Mouse (Mus musculus): Measurements from ENCODE around the gene Tmem237. TPM values are rescaled to one million over a fixed set of nuclear protein-coding genes. Genes with fewer than 3 reads are reported as not detected.

Gene Tmem237
- polyA plus RNA-seq, 1 experiment from 2014 or later = 5.0 TPM

DNA sequence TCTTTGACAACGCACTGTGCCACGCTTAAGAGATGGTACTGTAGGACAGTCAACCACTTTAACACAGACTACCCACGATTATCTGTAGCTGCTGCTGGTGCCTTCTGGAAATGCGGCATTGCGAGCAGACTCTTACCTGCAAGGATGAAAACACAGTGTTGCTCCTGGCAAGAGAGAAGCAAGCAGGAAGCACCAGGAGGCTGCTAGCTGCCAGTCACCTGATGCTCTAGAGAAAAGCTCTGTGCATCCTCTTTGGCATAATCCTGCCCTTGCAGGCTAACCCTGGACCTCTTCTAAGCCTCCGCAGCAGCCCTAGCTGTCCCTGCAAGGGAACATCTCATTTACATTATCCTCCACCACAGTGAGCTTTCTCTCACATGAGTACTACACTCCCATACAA is 41.2 kb upstream of the Tmem237 start:
- WGBS (ENCODE audit: insufficient replicate concordance) = 76% methylated on average over 6 of the region's 6 CpGs

DNA sequence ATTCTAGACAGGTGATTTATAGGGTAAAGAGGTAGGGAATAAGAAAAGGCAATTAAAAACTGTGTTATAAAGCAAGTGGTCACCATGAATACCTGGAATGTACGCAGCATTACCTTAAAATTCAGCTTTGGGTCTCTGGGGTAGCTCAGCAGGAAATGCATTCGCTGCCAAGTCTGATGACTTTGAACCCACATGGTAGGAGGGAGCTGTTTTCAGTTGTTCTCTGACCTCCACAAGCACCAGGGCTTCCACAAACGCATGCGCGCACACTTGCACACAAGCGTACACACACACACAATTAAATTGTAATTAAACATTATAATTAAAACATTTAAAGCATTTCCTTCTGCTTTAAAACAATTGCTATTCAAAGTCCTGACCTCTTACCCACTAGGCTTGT is 40.7 kb upstream of the Tmem237 start:
- no peak overlapping the region for H3K4me2 ChIP-seq (ENCODE audit: low read depth, low read length)
- H3K27me3 ChIP-seq (ENCODE audit: control insufficient read depth, insufficient read depth, low read depth, low read length) = no peaks in the 10 kb centered on the region
- H3K27ac ChIP-seq (ENCODE audit: low read length) = no peak overlapping the region
- 78% methylated on average over 6 of the region's 6 CpGs for WGBS (ENCODE audit: insufficient replicate concordance)
- H3K9me3 ChIP-seq (replicated peaks; ENCODE audit: control insufficient read depth, low read length) = no peaks in the 10 kb centered on the region
- H3K4me1 ChIP-seq (ENCODE audit: control insufficient read depth, low read depth, low read length) = no peaks in the 10 kb centered on the region
- no peak for ATAC-seq (ENCODE audit: low read depth)
- H3K36me3 ChIP-seq (ENCODE audit: control insufficient read depth, insufficient read depth) = no peaks in the 10 kb centered on the region
- no peak overlapping the region for H3K9ac ChIP-seq (ENCODE audit: low read depth, low read length)
- H3K4me3 ChIP-seq (ENCODE audit: low read depth, low read length) = no peak overlapping the region

More for the DNA sequence above, 41.2 kb upstream of the Tmem237 start:
- Histone ChIP-seq H3K9ac (ENCODE audit: low read depth, low read length) (no peak overlapping the region), H3K9me3 (replicated peaks; ENCODE audit: control insufficient read depth, low read length) (no peaks in the 10 kb centered on the region), H3K36me3 (ENCODE audit: control insufficient read depth, insufficient read depth) (no peaks in the 10 kb centered on the region), H3K4me3 (ENCODE audit: low read depth, low read length) (no peak overlapping the region), H3K27ac (ENCODE audit: low read length) (no peak overlapping the region), H3K27me3 (ENCODE audit: control insufficient read depth, insufficient read depth, low read depth, low read length) (no peaks in the 10 kb centered on the region), H3K4me2 (ENCODE audit: low read depth, low read length) (no peak overlapping the region), H3K4me1 (ENCODE audit: control insufficient read depth, low read depth, low read length) (no peaks in the 10 kb centered on the region)
- ATAC-seq (ENCODE audit: low read depth) = no peak

DNA sequence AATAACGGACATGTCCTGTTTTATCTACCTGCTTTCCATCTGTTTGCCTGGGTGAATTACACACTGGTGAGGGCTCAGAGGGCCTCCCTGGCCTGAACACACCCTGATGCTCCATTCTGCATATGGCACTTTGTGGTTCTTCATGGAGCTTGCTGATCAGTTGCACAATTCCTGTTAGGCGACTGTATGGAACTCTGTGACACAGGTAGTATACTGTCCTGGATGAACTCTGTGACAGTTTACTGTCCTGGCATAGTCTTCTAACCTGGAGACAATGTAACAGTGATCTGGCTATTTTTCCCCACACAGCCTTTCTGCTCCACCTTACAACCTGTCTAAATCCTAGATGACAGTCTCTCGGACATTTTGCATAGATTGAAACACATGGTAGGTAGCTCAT is 38.9 kb upstream of the Tmem237 start:
- H3K4me1 ChIP-seq (ENCODE audit: control insufficient read depth, low read depth, low read length) = no peaks in the 10 kb centered on the region
- H3K27me3 ChIP-seq (ENCODE audit: control insufficient read depth, insufficient read depth, low read depth, low read length) = no peaks in the 10 kb centered on the region
- no peak for ATAC-seq (ENCODE audit: low read depth)
- no peak overlapping the region for H3K27ac ChIP-seq (ENCODE audit: low read length)
- H3K4me2 ChIP-seq (ENCODE audit: low read depth, low read length) = no peak overlapping the region
- no peaks in the 10 kb centered on the region for H3K36me3 ChIP-seq (ENCODE audit: control insufficient read depth, insufficient read depth)
- 58% methylated on average over 3 of the region's 3 CpGs for WGBS (ENCODE audit: insufficient replicate concordance)
- H3K4me3 ChIP-seq (ENCODE audit: low read depth, low read length) = no peak overlapping the region
- H3K9me3 ChIP-seq (replicated peaks; ENCODE audit: control insufficient read depth, low read length) = no peaks in the 10 kb centered on the region
- H3K9ac ChIP-seq (ENCODE audit: low read depth, low read length) = no peak overlapping the region

DNA sequence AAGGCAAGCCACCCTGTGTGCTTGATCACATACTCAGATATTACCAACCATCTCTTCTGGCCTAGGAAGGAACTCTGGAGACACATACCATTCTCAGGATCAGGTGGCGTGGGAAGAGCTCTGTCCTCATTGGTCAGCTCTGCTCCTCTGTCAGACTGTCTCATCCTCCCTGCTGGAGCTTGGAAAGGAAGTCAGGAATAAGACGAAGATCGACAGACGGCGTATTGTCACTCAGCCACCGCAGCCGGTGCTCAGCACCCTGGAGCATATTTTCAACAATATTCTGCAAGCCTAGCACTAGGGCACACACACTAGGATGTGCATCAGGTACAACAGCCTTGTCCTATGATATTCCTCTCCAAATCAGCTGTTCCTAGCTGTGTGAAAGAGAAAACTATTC is 38.3 kb upstream of the Tmem237 start:
- Histone ChIP-seq H3K4me2 (ENCODE audit: low read depth, low read length) (no peak overlapping the region), H3K36me3 (ENCODE audit: control insufficient read depth, insufficient read depth) (no peaks in the 10 kb centered on the region), H3K9me3 (replicated peaks; ENCODE audit: control insufficient read depth, low read length) (no peaks in the 10 kb centered on the region), H3K27me3 (ENCODE audit: control insufficient read depth, insufficient read depth, low read depth, low read length) (no peaks in the 10 kb centered on the region), H3K4me3 (ENCODE audit: low read depth, low read length) (no peak overlapping the region), H3K4me1 (ENCODE audit: control insufficient read depth, low read depth, low read length) (no peaks in the 10 kb centered on the region), H3K9ac (ENCODE audit: low read depth, low read length) (no peak overlapping the region), H3K27ac (ENCODE audit: low read length) (no peak overlapping the region)
- WGBS (ENCODE audit: insufficient replicate concordance) = 77% methylated on average over 7 of the region's 7 CpGs
- ATAC-seq (ENCODE audit: low read depth) = no peak

DNA sequence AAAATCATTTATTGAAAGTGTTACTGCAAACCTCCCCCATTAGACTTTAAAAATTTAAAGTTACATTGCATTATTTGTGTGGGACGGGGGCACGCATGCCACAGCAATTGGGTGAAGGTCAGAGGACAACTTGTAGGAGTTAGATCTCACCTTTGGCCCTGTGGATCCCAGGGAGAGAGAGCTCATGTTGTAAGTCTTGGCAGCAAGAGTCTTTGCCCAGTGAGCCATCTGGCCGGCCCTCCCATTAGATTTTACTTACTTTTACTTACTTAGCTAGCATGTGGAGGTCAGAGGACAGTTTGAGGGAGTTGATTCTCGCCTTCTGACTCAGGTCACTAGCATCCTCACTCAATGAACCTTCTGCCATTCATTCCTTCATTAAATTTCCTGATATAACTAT is 37.6 kb upstream of the Tmem237 start:
- Histone ChIP-seq H3K4me2 (ENCODE audit: low read depth, low read length) (no peak overlapping the region), H3K36me3 (ENCODE audit: control insufficient read depth, insufficient read depth) (no peaks in the 10 kb centered on the region), H3K27ac (ENCODE audit: low read length) (no peak overlapping the region), H3K9me3 (replicated peaks; ENCODE audit: control insufficient read depth, low read length) (no peaks in the 10 kb centered on the region), H3K27me3 (ENCODE audit: control insufficient read depth, insufficient read depth, low read depth, low read length) (no peaks in the 10 kb centered on the region), H3K4me3 (ENCODE audit: low read depth, low read length) (no peak overlapping the region), H3K9ac (ENCODE audit: low read depth, low read length) (no peak overlapping the region), H3K4me1 (ENCODE audit: control insufficient read depth, low read depth, low read length) (no peaks in the 10 kb centered on the region)
- ATAC-seq (ENCODE audit: low read depth) = no peak
- 63% methylated on average over 4 of the region's 4 CpGs for WGBS (ENCODE audit: insufficient replicate concordance)

DNA sequence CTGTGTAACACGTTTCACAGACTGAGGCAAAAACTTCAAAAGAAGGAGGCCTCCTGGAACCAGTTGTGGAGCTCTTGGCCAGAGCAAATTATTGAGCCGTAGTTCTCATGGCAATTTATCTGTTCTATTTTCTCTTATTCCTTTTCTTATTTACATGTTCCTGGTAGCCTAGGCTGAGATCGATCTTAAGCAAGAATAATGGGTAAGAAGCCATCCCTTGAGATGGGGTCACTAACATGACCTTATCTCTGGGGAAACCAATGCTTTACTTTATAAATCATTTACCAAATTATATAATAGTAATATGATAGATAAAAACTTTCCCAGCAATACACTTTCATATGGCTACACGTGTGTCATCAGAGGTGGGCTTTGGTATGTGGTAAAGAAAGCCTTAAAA is 32.1 kb upstream of the Tmem237 start:
- 63% methylated on average over 4 of the region's 4 CpGs for WGBS (ENCODE audit: insufficient replicate concordance)
- no peak for ATAC-seq (ENCODE audit: low read depth)
- H3K27ac ChIP-seq (ENCODE audit: low read length) = no peak overlapping the region
- H3K4me1 ChIP-seq (ENCODE audit: control insufficient read depth, low read depth, low read length) = no peaks in the 10 kb centered on the region
- H3K9ac ChIP-seq (ENCODE audit: low read depth, low read length) = no peak overlapping the region
- H3K4me2 ChIP-seq (ENCODE audit: low read depth, low read length) = no peak overlapping the region
- H3K36me3 ChIP-seq (ENCODE audit: control insufficient read depth, insufficient read depth) = no peaks in the 10 kb centered on the region
- H3K9me3 ChIP-seq (replicated peaks; ENCODE audit: control insufficient read depth, low read length) = no peaks in the 10 kb centered on the region
- H3K27me3 ChIP-seq (ENCODE audit: control insufficient read depth, insufficient read depth, low read depth, low read length) = no peaks in the 10 kb centered on the region
- no peak overlapping the region for H3K4me3 ChIP-seq (ENCODE audit: low read depth, low read length)

DNA sequence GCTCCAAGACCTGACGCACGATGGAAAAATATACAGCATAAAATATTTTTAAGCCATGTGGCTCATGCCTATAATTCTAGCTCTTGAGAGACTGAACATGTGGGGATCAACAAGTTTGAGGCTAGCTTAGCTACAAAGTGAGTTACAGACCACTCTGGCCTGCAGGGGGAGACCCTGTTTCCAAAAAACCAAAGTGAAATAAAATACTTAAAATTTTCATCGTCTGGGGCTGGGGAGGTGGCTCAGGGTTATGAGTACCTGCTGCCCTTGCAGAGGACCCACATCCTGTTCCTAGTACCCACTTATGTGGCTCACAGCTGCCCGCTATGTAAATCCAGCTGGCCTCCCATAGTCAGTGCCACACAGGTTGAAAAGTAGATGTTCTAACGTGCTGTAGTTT is 30.3 kb upstream of the Tmem237 start:
- no peak overlapping the region for H3K9ac ChIP-seq (ENCODE audit: low read depth, low read length)
- WGBS (ENCODE audit: insufficient replicate concordance) = 57% methylated on average over 5 of the region's 5 CpGs
- H3K9me3 ChIP-seq (replicated peaks; ENCODE audit: control insufficient read depth, low read length) = no peaks in the 10 kb centered on the region
- no peak overlapping the region for H3K27ac ChIP-seq (ENCODE audit: low read length)
- H3K27me3 ChIP-seq (ENCODE audit: control insufficient read depth, insufficient read depth, low read depth, low read length) = no peaks in the 10 kb centered on the region
- ATAC-seq (ENCODE audit: low read depth) = no peak
- no peak overlapping the region for H3K4me3 ChIP-seq (ENCODE audit: low read depth, low read length)
- no peaks in the 10 kb centered on the region for H3K36me3 ChIP-seq (ENCODE audit: control insufficient read depth, insufficient read depth)
- no peaks in the 10 kb centered on the region for H3K4me1 ChIP-seq (ENCODE audit: control insufficient read depth, low read depth, low read length)
- no peak overlapping the region for H3K4me2 ChIP-seq (ENCODE audit: low read depth, low read length)

DNA sequence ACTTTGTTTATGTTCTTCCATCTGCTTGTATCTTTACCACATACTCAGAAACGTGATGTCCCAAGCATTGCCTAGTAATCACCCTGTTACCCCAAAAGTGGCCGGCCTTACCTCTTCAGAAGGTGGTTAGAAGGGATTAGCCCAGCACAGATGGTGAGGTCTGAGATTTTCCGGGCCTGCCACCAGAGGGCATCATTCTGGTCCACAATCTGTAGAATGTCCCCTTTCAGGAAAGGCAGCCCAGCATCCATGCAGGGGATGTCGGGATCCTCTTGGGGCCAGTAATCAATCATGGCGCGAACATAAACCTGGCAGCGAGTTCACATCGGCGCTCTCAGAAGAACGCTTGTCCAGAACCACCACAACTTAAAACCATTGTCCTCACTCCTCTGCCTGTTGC is 24.3 kb upstream of the Tmem237 start:
- ATAC-seq (ENCODE audit: low read depth) = no peak
- Histone ChIP-seq H3K9ac (ENCODE audit: low read depth, low read length) (no peak overlapping the region), H3K4me2 (ENCODE audit: low read depth, low read length) (no peak overlapping the region), H3K27ac (ENCODE audit: low read length) (no peak overlapping the region), H3K4me3 (ENCODE audit: low read depth, low read length) (no peak overlapping the region), H3K36me3 (ENCODE audit: control insufficient read depth, insufficient read depth) (no peaks in the 10 kb centered on the region), H3K9me3 (replicated peaks; ENCODE audit: control insufficient read depth, low read length) (no peaks in the 10 kb centered on the region), H3K4me1 (ENCODE audit: control insufficient read depth, low read depth, low read length) (no peaks in the 10 kb centered on the region), H3K27me3 (ENCODE audit: control insufficient read depth, insufficient read depth, low read depth, low read length) (no peaks in the 10 kb centered on the region)
- WGBS (ENCODE audit: insufficient replicate concordance) = 72% methylated on average over 10 of the region's 10 CpGs

DNA sequence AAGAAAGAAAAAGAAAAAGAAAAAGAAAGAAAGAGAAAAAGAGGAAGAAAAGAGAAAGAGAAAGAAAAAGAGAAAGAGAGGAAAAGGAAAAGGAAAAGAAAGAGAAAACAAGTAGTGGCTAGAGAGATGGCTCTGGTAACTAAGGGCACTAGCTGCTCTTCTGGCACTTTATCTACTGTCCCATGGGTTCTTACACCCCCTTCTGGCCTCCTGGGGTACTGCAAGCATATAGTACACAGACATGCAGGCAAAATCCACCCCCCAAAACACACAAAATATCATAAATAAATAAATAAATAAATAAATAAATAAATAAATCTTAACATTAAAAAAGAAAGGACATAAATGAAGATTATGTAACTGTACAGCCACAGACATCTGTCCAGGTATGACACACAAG is 22.6 kb upstream of the Tmem237 start:
- H3K4me1 ChIP-seq (ENCODE audit: control insufficient read depth, low read depth, low read length) = no peaks in the 10 kb centered on the region
- H3K4me2 ChIP-seq (ENCODE audit: low read depth, low read length) = no peak overlapping the region
- H3K36me3 ChIP-seq (ENCODE audit: control insufficient read depth, insufficient read depth) = no peaks in the 10 kb centered on the region
- no peaks in the 10 kb centered on the region for H3K9me3 ChIP-seq (replicated peaks; ENCODE audit: control insufficient read depth, low read length)
- H3K9ac ChIP-seq (ENCODE audit: low read depth, low read length) = no peak overlapping the region
- H3K4me3 ChIP-seq (ENCODE audit: low read depth, low read length) = no peak overlapping the region
- no peak overlapping the region for H3K27ac ChIP-seq (ENCODE audit: low read length)
- ATAC-seq (ENCODE audit: low read depth) = no peak
- H3K27me3 ChIP-seq (ENCODE audit: control insufficient read depth, insufficient read depth, low read depth, low read length) = no peaks in the 10 kb centered on the region

DNA sequence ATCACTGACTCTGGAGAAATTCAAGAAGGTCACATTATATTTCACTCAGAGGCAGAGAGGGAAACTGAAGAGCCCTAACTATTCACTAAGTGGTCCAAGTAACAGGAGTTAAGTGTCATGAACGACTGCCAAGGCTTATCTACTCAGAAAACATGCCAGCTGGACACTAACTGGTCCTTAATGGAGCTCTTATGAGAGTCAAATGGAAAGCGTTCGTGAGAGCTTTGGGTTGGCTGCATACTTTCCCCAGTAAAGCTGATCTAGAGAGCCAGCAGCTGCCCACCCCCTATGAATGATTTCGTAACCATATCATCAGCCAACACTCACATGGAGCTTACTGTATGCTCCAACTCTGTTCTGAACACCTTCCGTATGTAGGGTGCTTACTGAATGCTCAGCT is 14.2 kb upstream of the Tmem237 start:
- Histone ChIP-seq H3K4me1 (ENCODE audit: control insufficient read depth, low read depth, low read length) (no peaks in the 10 kb centered on the region), H3K4me2 (ENCODE audit: low read depth, low read length) (no peak overlapping the region), H3K36me3 (ENCODE audit: control insufficient read depth, insufficient read depth) (no peaks in the 10 kb centered on the region), H3K27me3 (ENCODE audit: control insufficient read depth, insufficient read depth, low read depth, low read length) (no peaks in the 10 kb centered on the region), H3K4me3 (ENCODE audit: low read depth, low read length) (no peak overlapping the region), H3K9ac (ENCODE audit: low read depth, low read length) (no peak overlapping the region), H3K27ac (ENCODE audit: low read length) (no peak overlapping the region), H3K9me3 (replicated peaks; ENCODE audit: control insufficient read depth, low read length) (no peaks in the 10 kb centered on the region)
- ATAC-seq (ENCODE audit: low read depth) = no peak
- WGBS (ENCODE audit: insufficient replicate concordance) = 55% methylated on average over 5 of the region's 5 CpGs

Data from liver, embryonic 16.5 days (tissue).